Mouse (Mus musculus): ENCODE measurements around the gene Serpinf2. TPM values are rescaled to one million over a fixed set of nuclear protein-coding genes. Genes with fewer than 3 reads are reported as not detected.

The Serpinf2 gene
- polyA plus RNA-seq, 1 experiment from 2014 or later, result 0.52 TPM

GRCm38 (mm10) chr11:75431307-75431706 lies 8.1 kb downstream of the Serpinf2 start:
- Histone ChIP-seq H3K4me2 (ENCODE audit: low read depth, severe bottlenecking) (no peak overlapping the region), H3K36me3 (ENCODE audit: control insufficient read depth, insufficient read depth, low read length) (no peaks in the 10 kb centered on the region), H3K27ac (replicated peaks; ENCODE audit: low read depth, low read length) (no peak overlapping the region), H3K27me3 (ENCODE audit: control insufficient read depth, insufficient read depth, low read length) (no peaks in the 10 kb centered on the region), H3K9ac (ENCODE audit: low read length) (no peak overlapping the region), H3K4me1 (ENCODE audit: control insufficient read depth, insufficient read depth, low read length) (no peaks in the 10 kb centered on the region), H3K4me3 (ENCODE audit: low read depth, low read length) (no peak overlapping the region), H3K9me3 (ENCODE audit: control insufficient read depth, low read length) (no peaks in the 10 kb centered on the region; the same call in 1 of the 2 replicates)
- DNase-seq (ENCODE audit: low spot score) (no peak), ATAC-seq (ENCODE audit: insufficient number of reproducible peaks, low FRiP score, low TSS enrichment, low read depth) (no peak)
- WGBS, result 79% methylated on average over 11 of the region's 11 CpGs

- Histone ChIP-seq H3K36me3 (ENCODE audit: control insufficient read depth, insufficient read depth, low read length) (no peaks in the 10 kb centered on the region), H3K4me1 (ENCODE audit: control insufficient read depth, insufficient read depth, low read length) (no peaks in the 10 kb centered on the region), H3K9ac (ENCODE audit: low read length) (no peak overlapping the region), H3K4me2 (ENCODE audit: low read depth, severe bottlenecking) (no peak overlapping the region), H3K4me3 (ENCODE audit: low read depth, low read length) (no peak overlapping the region), H3K27me3 (ENCODE audit: control insufficient read depth, insufficient read depth, low read length) (no peaks in the 10 kb centered on the region), H3K27ac (replicated peaks; ENCODE audit: low read depth, low read length) (no peak overlapping the region), H3K9me3 (ENCODE audit: control insufficient read depth, low read length) (no peaks in the 10 kb centered on the region; the same call in 1 of the 2 replicates)
- 87% methylated on average over 9 of the region's 9 CpGs for WGBS
- DNase-seq (ENCODE audit: low spot score) (no peak), ATAC-seq (ENCODE audit: insufficient number of reproducible peaks, low FRiP score, low TSS enrichment, low read depth) (no peak)
Measured at GRCm38 (mm10) chr11:75429019-75429705, 10.2 kb downstream of the Serpinf2 start.

GRCm38 (mm10) chr11:75424459-75424858 lies 14.9 kb downstream of the Serpinf2 start:
- DNase-seq (ENCODE audit: low spot score), result no peak
- Histone ChIP-seq H3K4me2 (ENCODE audit: low read depth, severe bottlenecking) (no peak overlapping the region), H3K4me1 (ENCODE audit: control insufficient read depth, insufficient read depth, low read length) (peaks cover 13% of the 10 kb centered on the region), H3K27ac (replicated peaks; ENCODE audit: low read depth, low read length) (no peak overlapping the region), H3K36me3 (ENCODE audit: control insufficient read depth, insufficient read depth, low read length) (no peaks in the 10 kb centered on the region), H3K9ac (ENCODE audit: low read length) (no peak overlapping the region), H3K4me3 (ENCODE audit: low read depth, low read length) (no peak overlapping the region), H3K27me3 (ENCODE audit: control insufficient read depth, insufficient read depth, low read length) (no peaks in the 10 kb centered on the region), H3K9me3 (ENCODE audit: control insufficient read depth, low read length) (no peaks in the 10 kb centered on the region)
- WGBS, result 95% methylated on average over 3 of the region's 3 CpGs
- ATAC-seq (ENCODE audit: insufficient number of reproducible peaks, low FRiP score, low TSS enrichment, low read depth), result no peak

DNA sequence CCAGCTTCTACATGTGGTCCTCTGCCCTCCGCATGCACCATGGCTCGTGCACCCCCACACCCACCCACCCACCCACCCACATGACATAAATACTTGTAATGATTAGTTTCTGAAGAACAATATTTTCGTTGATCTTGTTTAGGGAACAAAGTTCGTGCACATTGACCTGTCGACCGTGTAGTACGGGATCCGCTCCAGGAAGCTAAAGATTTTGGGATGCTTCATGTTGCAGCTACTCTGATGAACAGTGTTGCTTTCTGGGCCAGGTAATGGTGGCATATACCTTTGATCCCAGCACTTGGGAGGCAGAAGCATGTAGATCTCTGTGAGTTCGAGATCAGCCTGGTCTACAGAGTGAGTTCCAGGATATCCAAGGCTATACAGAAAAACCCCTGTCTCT lies 15.4 kb downstream of the Serpinf2 start:
- ATAC-seq (ENCODE audit: insufficient number of reproducible peaks, low FRiP score, low TSS enrichment, low read depth), result no peak
- WGBS, result 94% methylated on average over 9 of the region's 9 CpGs
- H3K4me1 ChIP-seq (ENCODE audit: control insufficient read depth, insufficient read depth, low read length), result peaks cover 13% of the 10 kb centered on the region
- H3K27me3 ChIP-seq (ENCODE audit: control insufficient read depth, insufficient read depth, low read length), result no peaks in the 10 kb centered on the region
- no peak for DNase-seq (ENCODE audit: low spot score)
- no peak overlapping the region for H3K4me2 ChIP-seq (ENCODE audit: low read depth, severe bottlenecking)
- no peaks in the 10 kb centered on the region for H3K9me3 ChIP-seq (ENCODE audit: control insufficient read depth, low read length)
- no peak overlapping the region for H3K9ac ChIP-seq (ENCODE audit: low read length)
- no peak overlapping the region for H3K27ac ChIP-seq (replicated peaks; ENCODE audit: low read depth, low read length)
- H3K4me3 ChIP-seq (ENCODE audit: low read depth, low read length), result no peak overlapping the region
- H3K36me3 ChIP-seq (ENCODE audit: control insufficient read depth, insufficient read depth, low read length), result no peaks in the 10 kb centered on the region

DNA sequence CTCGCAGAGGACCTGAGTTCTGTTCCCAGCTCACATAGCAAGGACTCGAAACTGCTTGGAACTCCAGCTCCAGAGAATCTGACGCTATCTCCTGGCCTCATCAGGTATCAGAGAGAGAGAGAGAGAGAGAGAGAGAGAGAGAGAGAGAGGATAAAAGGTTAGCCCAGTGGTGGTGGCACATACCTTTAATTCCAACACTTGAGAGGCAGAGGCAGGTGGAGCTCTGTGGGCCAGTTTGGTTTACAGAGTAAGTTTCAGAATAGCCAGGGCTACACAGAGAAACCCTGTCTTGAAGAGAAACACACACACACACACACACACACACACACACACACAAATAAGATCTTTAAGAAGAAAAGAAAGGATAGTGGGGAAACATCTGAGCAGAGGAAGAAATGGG lies 16.3 kb downstream of the Serpinf2 start:
- Histone ChIP-seq H3K27me3 (ENCODE audit: control insufficient read depth, insufficient read depth, low read length) (no peaks in the 10 kb centered on the region), H3K27ac (replicated peaks; ENCODE audit: low read depth, low read length) (no peak overlapping the region), H3K4me1 (ENCODE audit: control insufficient read depth, insufficient read depth, low read length) (peaks cover 13% of the 10 kb centered on the region), H3K4me3 (ENCODE audit: low read depth, low read length) (no peak overlapping the region), H3K9ac (ENCODE audit: low read length) (no peak overlapping the region), H3K9me3 (ENCODE audit: control insufficient read depth, low read length) (no peaks in the 10 kb centered on the region), H3K4me2 (ENCODE audit: low read depth, severe bottlenecking) (no peak overlapping the region), H3K36me3 (ENCODE audit: control insufficient read depth, insufficient read depth, low read length) (no peaks in the 10 kb centered on the region)
- 88% methylated on average over 3 of the region's 3 CpGs for WGBS
- DNase-seq (ENCODE audit: low spot score), result no peak
- no peak for ATAC-seq (ENCODE audit: insufficient number of reproducible peaks, low FRiP score, low TSS enrichment, low read depth)

DNA sequence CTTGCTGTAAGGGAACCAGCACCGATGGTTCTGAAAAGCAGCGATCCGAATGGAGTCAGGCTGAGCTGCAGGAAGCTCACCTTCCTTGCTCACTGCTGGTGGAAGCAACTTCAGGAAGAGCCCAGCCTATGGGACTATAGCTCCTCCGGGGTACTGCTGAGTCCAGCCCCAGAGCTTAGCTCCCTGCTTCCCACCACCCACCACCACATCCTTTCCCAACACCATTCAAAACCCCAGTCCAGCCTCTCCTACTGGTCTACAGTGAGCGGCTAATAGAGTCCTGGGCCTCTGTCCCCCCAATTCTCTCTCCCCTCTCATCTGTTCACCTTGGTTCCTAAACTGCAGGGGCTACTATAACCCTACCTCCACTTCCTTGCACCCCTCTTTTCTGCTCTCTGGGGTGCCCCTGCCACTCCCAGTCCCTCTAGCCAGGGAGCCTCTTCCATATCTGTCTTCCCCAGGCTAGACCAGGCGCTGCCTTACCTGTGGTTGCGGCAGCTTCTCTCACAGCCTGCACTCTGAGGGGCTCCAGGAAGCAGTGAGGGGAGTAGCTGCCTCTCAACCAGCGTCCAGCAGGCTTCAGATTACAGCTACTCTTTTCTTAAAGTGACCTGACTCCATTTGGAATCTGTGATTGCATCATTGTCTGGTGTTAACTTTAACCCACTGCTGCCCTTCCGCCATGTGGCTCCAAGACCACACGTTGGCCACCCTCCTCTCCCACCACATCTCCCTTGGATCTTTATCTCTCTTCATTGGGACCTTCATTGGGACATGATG lies 17.2 kb downstream of the Serpinf2 start, which contains the start of gene Serpinf1:
Serpinf1 (minus strand) TSS at position 689 of the 780 bp plus-strand sequence.
- Histone ChIP-seq H3K9ac (ENCODE audit: low read length) (peak within 1 kb of the TSS; percentile 61), H3K4me2 (ENCODE audit: low read depth, severe bottlenecking) (peak within 1 kb of the TSS; percentile 78), H3K4me3 (ENCODE audit: low read depth, low read length) (peak within 1 kb of the TSS; percentile 50), H3K27me3 (ENCODE audit: control insufficient read depth, insufficient read depth, low read length) (no peaks in the 10 kb centered on the region), H3K4me1 (ENCODE audit: control insufficient read depth, insufficient read depth, low read length) (peaks cover 13% of the 10 kb centered on the region), H3K9me3 (ENCODE audit: control insufficient read depth, low read length) (no peaks in the 10 kb centered on the region), H3K36me3 (ENCODE audit: control insufficient read depth, insufficient read depth, low read length) (no peaks in the 10 kb centered on the region), H3K27ac (replicated peaks; ENCODE audit: low read depth, low read length) (peak within 1 kb of the TSS; percentile 10)
- ATAC-seq (ENCODE audit: insufficient number of reproducible peaks, low FRiP score, low TSS enrichment, low read depth) (peak; percentile 62; the same call in 1 of the 2 replicates), DNase-seq (ENCODE audit: low spot score) (peak; percentile 63)
- WGBS, result 22% methylated on average over 10 of the region's 10 CpGs

GRCm38 (mm10) chr11:75421375-75422012 lies 17.9 kb downstream of the Serpinf2 start:
- ATAC-seq (ENCODE audit: insufficient number of reproducible peaks, low FRiP score, low TSS enrichment, low read depth), result peak; percentile 66; the same call in 1 of the 2 replicates
- peak; percentile 43 for DNase-seq (ENCODE audit: low spot score)
- Histone ChIP-seq H3K4me1 (ENCODE audit: control insufficient read depth, insufficient read depth, low read length) (peaks cover 13% of the 10 kb centered on the region), H3K9ac (ENCODE audit: low read length) (peak overlapping the region; percentile 61), H3K27me3 (ENCODE audit: control insufficient read depth, insufficient read depth, low read length) (no peaks in the 10 kb centered on the region), H3K36me3 (ENCODE audit: control insufficient read depth, insufficient read depth, low read length) (no peaks in the 10 kb centered on the region), H3K4me2 (ENCODE audit: low read depth, severe bottlenecking) (peak overlapping the region; percentile 78), H3K9me3 (ENCODE audit: control insufficient read depth, low read length) (no peaks in the 10 kb centered on the region), H3K4me3 (ENCODE audit: low read depth, low read length) (peak overlapping the region; percentile 50), H3K27ac (replicated peaks; ENCODE audit: low read depth, low read length) (peak overlapping the region; percentile 10)
- 17% methylated on average over 6 of the region's 6 CpGs for WGBS

- peaks cover 13% of the 10 kb centered on the region for H3K4me1 ChIP-seq (ENCODE audit: control insufficient read depth, insufficient read depth, low read length)
- DNase-seq (ENCODE audit: low spot score) (no peak), ATAC-seq (ENCODE audit: insufficient number of reproducible peaks, low FRiP score, low TSS enrichment, low read depth) (no peak)
- H3K4me2 ChIP-seq (ENCODE audit: low read depth, severe bottlenecking), result peak overlapping the region; percentile 78
- H3K27me3 ChIP-seq (ENCODE audit: control insufficient read depth, insufficient read depth, low read length), result no peaks in the 10 kb centered on the region
- peak overlapping the region; percentile 50 for H3K4me3 ChIP-seq (ENCODE audit: low read depth, low read length)
- 43% methylated on average over 5 of the region's 5 CpGs for WGBS
- no peaks in the 10 kb centered on the region for H3K9me3 ChIP-seq (ENCODE audit: control insufficient read depth, low read length)
- H3K9ac ChIP-seq (ENCODE audit: low read length), result peak overlapping the region; percentile 61
- H3K36me3 ChIP-seq (ENCODE audit: control insufficient read depth, insufficient read depth, low read length), result no peaks in the 10 kb centered on the region
- H3K27ac ChIP-seq (replicated peaks; ENCODE audit: low read depth, low read length), result peak overlapping the region; percentile 10; the same call in 1 of the 2 replicates
Measured at GRCm38 (mm10) chr11:75420810-75421374, 18.5 kb downstream of the Serpinf2 start.

Data from limb, embryonic 11.5 days (tissue).